Mouse (Mus musculus): Measurements from ENCODE around the gene Nup107. TPM values are rescaled to one million over a fixed set of nuclear protein-coding genes. Genes with fewer than 3 reads are reported as not detected.
"Not testable (repeated sequence)": the region's sequence is repeated elsewhere in the genome, so short reads cannot be mapped to it uniquely, and the experiment has no call there.

Nup107 gene
- total RNA-seq, 2 experiments from 2014 or later: 15.5 to 19.4 TPM

DNA sequence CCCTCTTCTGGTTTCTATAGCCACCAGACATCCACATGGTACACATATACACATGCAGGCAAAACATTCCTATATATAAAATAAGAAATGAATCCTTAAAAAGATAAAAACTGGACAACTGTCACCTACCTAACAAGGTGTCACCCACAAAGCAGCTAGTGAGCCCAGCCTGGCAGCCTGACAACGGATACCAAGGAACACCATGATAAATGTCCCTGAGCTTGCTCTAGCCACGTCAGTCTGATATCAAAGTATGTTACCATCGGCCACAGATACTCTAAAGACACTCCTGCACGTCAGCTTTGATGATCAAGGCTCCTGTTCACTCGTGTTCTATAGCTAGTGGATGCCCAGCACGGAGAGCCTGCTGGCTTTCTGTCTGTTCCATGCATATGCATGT, 86.1 kb downstream of the Nup107 start:
- DNase-seq (ENCODE audit: low spot score in 2 of 2): no peak
- TF ChIP-seq CTCF (conservative IDR thresholded peaks at IDR 0.05): no peak
- Histone ChIP-seq H3K27ac (peak overlapping the region; percentile 56), H3K4me3 (no peak overlapping the region)

GRCm38 (mm10) chr10:117705806-117706205, 86.7 kb downstream of the Nup107 start:
- Histone ChIP-seq H3K4me3 (no peak overlapping the region), H3K27ac (no peak overlapping the region)
- DNase-seq (ENCODE audit: low spot score in 2 of 2): no peak
- TF ChIP-seq CTCF (conservative IDR thresholded peaks at IDR 0.05): no peak

GRCm38 (mm10) chr10:117704964-117705335, 87.6 kb downstream of the Nup107 start:
- no peak overlapping the region for H3K4me3 ChIP-seq
- H3K27ac ChIP-seq: no peak overlapping the region
- no peak for TF ChIP-seq CTCF (conservative IDR thresholded peaks at IDR 0.05)
- no peak for DNase-seq (ENCODE audit: low spot score in 2 of 2)

DNA sequence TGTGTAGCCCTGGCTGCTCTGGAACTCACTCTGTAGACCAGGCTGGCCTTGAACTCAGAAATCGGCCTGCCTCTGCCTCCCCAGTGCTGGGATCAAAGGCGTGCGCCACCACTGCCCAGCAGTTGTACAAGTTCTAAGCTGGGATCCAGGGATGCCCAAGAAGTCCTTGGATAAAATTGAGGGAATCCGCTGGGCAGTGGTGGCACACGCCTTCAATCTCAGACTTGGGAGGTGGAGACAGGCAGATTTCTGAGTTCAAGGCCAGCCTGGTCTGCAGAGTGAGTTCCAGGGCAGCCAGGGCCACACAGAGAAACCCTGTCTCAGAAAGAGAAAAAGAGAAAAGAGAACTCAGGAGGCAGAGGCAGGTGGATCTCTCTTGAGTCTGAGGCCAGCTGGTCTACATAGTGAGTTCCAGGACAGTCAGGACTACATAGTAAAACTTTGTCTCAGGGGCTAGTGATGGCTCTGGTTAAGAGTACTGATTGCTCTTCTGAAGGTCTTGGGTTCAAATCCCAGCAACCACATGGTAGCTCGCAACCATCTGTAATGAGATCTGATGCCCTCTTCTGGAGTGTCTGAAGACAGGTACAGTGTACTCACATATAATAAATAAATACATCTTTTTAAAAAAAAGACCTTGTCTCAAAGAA, 88.1 kb downstream of the Nup107 start:
- not testable (repeated sequence) for DNase-seq (ENCODE audit: low spot score in 2 of 2); H3K4me3 ChIP-seq; H3K27ac ChIP-seq

- Histone ChIP-seq H3K27ac (no peak overlapping the region), H3K4me3 (no peak overlapping the region)
- no peak for DNase-seq (ENCODE audit: low spot score in 2 of 2)
- no peak for TF ChIP-seq CTCF (conservative IDR thresholded peaks at IDR 0.05)
Observed at GRCm38 (mm10) chr10:117703506-117703905, 89.0 kb downstream of the Nup107 start.

DNA sequence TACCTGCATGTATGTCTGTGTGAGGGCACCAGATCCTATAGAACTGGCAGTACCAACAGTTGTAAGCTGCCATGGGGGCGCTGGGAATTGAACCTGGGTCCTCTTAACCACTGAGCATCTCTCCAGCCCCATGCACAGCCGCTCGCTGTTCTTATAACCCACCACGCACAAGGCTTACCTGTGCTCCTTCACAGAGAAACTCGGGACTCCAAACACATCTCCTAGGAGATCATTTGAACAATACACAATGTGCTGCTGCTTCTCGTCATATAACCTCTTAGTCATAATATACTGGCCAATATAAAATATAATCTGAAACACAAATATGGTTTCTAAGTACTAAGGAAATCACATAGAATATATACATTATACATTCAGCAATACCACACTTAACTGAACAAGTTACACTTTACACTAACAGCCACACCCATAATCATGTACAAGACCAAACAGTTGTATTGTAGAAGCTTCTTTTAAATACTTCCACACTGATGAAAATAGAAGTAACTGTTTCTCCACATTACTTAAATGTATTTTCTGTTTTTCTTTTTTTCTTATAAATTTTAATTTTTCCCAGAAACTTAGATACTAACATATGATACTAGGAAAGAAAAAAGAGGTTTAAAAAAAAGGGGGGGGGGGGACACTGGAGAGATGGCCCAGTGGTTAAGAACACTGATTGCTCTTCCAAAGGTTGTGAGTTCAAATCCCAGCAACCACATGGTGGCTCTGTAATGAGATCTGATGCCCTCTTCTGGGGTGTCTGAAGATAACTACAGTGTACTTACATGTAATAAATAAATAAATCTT, 90.3 kb downstream of the Nup107 start:
- DNase-seq (ENCODE audit: low spot score in 2 of 2): no peak
- no peak for TF ChIP-seq CTCF (conservative IDR thresholded peaks at IDR 0.05)
- H3K4me3 ChIP-seq: no peak overlapping the region
- no peak overlapping the region for H3K27ac ChIP-seq

DNA sequence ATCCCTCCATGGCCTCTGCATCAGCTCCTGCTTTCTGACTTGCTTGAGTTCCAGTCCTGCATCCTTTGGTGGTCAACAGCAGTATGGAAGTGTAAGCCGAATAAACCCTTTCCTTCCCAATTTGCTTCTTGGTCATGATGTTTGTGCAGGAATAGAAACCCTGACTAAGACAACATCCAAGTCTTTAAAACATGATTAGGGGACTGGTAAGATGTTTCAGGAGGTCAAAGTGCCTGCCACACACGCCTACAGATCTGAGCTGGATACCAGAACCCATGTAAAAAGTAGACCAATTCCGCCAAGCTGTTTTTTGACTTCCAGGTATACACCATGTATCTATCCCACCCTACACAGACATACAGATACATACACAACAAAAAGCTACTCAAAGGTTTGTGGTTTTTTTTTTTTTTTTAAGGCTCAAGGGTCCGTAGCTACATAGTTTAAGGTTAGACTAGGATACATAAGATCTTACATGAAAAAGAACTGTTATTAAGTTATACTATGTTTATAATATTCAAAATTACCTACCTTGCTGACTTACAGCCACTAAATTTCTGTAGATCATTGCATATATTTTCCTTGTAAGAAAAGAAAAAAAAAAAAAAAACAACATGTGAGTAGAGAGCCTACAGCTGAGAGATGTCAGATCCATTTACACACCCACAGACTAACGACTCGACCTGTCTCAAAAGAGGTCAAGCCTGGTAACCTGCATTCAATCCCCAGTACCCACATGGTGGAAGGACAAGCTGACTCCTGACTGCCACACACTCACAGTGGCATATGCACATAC, 91.3 kb downstream of the Nup107 start:
- DNase-seq (ENCODE audit: low spot score in 2 of 2): no peak
- no peak overlapping the region for H3K27ac ChIP-seq
- TF ChIP-seq CTCF (conservative IDR thresholded peaks at IDR 0.05): no peak

More for the DNA sequence above, 91.3 kb downstream of the Nup107 start:
- no peak overlapping the region for H3K4me3 ChIP-seq

Other genes with a start within 250 kb of the Nup107 start
- gene Cpm, start 163.2 kb downstream of the Nup107 start, total RNA-seq (2021): 1 to 10 TPM; 8.5 to 9.7 TPM
- gene Mdm2, start 81.9 kb downstream of the Nup107 start, total RNA-seq (2021): 10 to 100 TPM; 55.1 to 66.0 TPM
- gene Slc35e3, start 46.3 kb downstream of the Nup107 start, total RNA-seq (2021): 10 to 100 TPM; 31.4 to 33.1 TPM
- 10 to 100 TPM; 55.7 to 58.5 TPM for gene Rap1b, start 53.3 kb upstream of the Nup107 start, total RNA-seq (2021)

Data from layer of hippocampus, adult 2 months (tissue).